Mouse (Mus musculus) layer of hippocampus, adult 2 months (tissue): ENCODE data around the gene Tmprss6. TPM values are rescaled to one million over a fixed set of nuclear protein-coding genes. Genes with fewer than 3 reads are reported as not detected.

Source experiments
- DNase-seq, 2 experiments: peaks; one replicate each; pipeline ENCODE4 v3.0.0; 2022; ENCODE audit warnings: low spot score in 2 of 2
- H3K27ac ChIP-seq: fragments of 200-600 bp; 2 replicates; pipeline ENCODE4 v1.8.1; 2022
- H3K4me3 ChIP-seq: fragments of 200-600 bp; 2 replicates; pipeline ENCODE4 v1.8.1; 2022; ENCODE audit warnings: mild to moderate bottlenecking
- CTCF ChIP-seq: fragments of 200-600 bp; conservative IDR thresholded peaks from 2 replicates; pipeline ENCODE4 v1.8.1; 2022; ENCODE audit warnings: antibody characterized with exemption, mild to moderate bottlenecking, moderate library complexity
- total RNA-seq, 2 experiments: library from RNA; stranded (reverse); gene quantifications; 2 replicates each; pipeline ENCODE4 v1.2.3; 2021

Tmprss6 gene
- total RNA-seq, 2 experiments from 2014 or later = 1.9 to 3.0 TPM

DNA sequence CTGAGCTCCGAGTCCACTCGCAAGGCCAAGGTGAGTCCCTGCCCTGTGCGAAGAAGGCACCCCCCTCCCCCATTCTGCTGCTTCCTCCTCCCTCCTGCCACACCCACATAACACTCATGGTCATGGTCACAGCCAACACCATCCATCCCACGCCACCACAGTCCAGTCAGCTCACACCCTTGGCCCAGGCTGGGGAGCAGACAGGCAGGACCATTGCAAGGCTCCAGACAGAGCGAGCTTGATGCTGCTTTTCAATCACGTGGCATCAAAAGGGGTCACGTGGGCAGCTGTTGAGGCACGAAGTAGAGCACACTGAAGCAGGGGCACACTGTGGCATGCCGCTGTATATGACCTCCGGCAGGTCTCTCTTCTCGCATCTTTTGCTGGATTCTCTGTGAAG lies 32.8 kb downstream of the Tmprss6 start:
- DNase-seq = no peak
- Histone ChIP-seq H3K27ac (peak overlapping the region; percentile 87), H3K4me3 (no peak overlapping the region)
- TF ChIP-seq CTCF = no peak

DNA sequence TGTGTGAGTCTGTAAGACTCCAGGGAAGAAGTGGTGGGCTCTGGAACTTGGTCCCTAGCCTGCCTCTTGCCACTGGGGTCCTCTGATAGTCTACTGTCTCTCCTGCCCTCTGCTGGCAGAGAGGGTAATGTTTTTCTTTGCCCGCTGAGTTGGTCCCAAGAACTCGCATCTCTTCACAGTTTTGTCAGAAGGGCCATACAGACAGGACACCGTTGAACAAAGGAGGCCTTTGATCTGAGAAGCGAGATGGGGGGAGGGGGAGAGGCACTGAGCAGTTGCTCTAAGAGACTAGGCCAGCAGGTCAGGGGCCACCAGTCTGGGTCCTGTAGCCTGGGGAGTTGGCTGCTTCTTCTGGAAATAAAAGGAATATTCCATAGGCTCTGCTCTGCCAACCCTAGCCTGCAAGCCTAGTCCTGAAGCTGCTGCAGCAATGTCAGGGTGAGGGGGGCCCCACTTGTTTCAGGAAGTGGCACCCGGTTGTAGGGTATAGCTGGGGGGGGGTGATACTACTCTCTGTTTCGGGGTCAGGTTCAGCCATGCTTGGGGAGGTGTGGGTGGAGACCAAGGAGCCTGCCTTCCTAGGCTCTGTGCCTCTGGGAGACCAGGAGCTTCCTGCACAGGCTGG lies 33.4 kb downstream of the Tmprss6 start:
- peak; percentile 46 to 66 for DNase-seq
- TF ChIP-seq CTCF = peak; percentile 84
- Histone ChIP-seq H3K27ac (peak overlapping the region; percentile 87), H3K4me3 (no peak overlapping the region)

GRCm38 (mm10) chr15:78431541-78432121 lies 36.8 kb downstream of the Tmprss6 start:
- no peak for DNase-seq
- no peak for TF ChIP-seq CTCF
- Histone ChIP-seq H3K27ac (no peak overlapping the region), H3K4me3 (no peak overlapping the region)

- no peak for DNase-seq
- no peak overlapping the region for H3K27ac ChIP-seq
- no peak overlapping the region for H3K4me3 ChIP-seq
- TF ChIP-seq CTCF = no peak
Observed at GRCm38 (mm10) chr15:78430874-78431273, 37.6 kb downstream of the Tmprss6 start.

DNA sequence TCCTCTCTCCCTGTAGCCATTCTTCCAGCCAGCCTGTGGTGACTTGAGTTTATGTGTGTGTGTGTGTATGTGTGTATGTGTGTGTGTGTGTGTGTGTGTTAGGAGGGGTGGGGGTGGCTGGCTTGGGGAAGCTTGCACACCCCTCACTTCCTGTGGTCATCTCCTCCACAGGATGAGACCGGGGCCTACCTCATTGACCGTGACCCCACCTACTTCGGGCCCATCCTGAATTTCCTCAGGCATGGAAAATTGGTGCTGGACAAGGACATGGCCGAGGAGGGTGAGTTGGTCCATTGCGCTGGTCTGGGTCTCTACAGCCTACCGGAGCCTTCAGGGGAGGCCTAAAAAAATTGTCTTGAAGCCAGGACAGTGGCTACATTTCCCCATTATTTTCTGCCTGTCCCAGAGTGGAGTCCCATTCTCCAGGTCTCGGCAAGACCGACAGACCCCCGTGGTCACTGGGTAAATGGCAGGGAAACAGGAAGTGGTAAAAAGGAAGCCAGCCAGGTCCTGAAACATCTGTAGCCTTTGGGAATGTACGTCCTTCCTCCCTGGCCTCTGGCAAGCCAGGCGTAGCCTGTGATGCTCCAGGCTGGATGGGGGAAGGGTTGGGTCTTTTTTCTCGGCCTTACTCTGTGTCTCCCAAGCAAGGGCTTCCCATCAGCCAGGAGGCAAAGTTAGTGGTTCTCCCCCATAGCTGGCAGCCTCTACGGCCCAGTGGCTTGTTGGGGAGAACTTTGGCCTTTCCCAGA lies 38.4 kb downstream of the Tmprss6 start:
- H3K27ac ChIP-seq = no peak overlapping the region; the same call in 1 of the 2 replicates
- no peak for TF ChIP-seq CTCF
- H3K4me3 ChIP-seq = peak overlapping the region; percentile 83

DNA sequence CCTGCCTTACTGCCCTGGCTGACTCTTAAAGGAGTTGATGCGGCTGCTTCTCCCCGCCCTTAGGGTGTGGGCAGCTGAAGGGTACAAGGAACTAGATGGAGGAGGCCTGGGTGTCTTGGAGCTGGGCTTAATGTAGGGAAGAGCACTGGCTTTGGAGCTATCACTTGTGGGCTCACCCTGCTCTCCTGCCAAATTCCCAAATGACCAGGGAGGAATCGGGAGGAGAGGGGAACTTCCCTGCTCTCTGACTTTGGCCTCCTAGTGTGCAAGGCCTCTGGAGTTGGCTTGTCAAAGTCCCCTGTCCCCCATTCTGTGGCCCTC lies 39.3 kb downstream of the Tmprss6 start:
- H3K27ac ChIP-seq = peak overlapping the region; percentile 98
- TF ChIP-seq CTCF = no peak
- no peak for DNase-seq

More for the DNA sequence above, 38.4 kb downstream of the Tmprss6 start:
- no peak for DNase-seq

DNA sequence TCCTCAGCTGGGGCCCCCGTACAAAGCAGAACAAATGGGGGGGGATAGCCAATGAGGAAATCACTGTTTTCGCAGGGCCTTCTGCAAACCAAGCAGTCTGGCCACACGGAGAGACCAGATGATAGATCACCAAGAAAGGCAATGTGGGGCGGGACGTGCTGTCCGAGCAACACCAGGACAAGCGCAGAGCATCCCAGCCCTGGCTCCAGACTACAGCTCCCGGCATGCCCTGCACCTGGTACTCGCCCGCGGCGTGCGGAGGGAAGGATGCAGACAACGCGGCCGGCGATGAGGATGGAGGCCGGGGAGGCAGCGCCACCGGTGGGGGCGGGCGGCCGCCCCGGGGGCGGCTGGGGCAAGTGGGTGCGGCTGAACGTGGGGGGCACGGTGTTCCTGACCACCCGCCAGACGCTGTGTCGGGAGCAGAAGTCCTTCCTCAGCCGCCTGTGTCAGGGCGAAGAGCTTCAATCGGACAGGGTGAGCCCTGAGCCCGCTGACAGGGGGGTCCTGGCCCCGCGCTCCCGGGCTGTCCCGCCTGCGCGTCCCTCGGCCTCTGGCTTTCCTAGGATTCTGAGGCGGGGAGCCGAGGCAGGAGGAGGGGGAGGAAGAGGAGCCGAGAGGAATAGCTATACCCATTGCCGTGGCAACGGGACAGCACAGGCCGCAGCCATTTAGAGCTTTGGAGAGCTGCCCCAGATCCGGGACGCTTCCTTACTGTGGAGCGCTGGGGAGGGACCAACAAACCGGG lies 39.9 kb downstream of the Tmprss6 start, which contains the start of gene Kctd17:
Gene Kctd17, plus strand, starts transcription at position 174 of the 748 bp plus-strand sequence.
- DNase-seq = peak; percentile 78 to 83
- H3K27ac ChIP-seq = peak within 1 kb of the TSS; percentile 98
- no peak for TF ChIP-seq CTCF

More for the DNA sequence above, 39.3 kb downstream of the Tmprss6 start:
- H3K4me3 ChIP-seq = peak overlapping the region; percentile 83

GRCm38 (mm10) chr15:78425230-78425629 lies 43.2 kb downstream of the Tmprss6 start:
- H3K27ac ChIP-seq = no peak overlapping the region
- no peak for DNase-seq
- peak; percentile 30; the same call in 1 of the 2 replicates for TF ChIP-seq CTCF
- no peak overlapping the region for H3K4me3 ChIP-seq

More for the DNA sequence above, 39.9 kb downstream of the Tmprss6 start, which contains the start of gene Kctd17:
- H3K4me3 ChIP-seq = peak within 1 kb of the TSS; percentile 83

DNA sequence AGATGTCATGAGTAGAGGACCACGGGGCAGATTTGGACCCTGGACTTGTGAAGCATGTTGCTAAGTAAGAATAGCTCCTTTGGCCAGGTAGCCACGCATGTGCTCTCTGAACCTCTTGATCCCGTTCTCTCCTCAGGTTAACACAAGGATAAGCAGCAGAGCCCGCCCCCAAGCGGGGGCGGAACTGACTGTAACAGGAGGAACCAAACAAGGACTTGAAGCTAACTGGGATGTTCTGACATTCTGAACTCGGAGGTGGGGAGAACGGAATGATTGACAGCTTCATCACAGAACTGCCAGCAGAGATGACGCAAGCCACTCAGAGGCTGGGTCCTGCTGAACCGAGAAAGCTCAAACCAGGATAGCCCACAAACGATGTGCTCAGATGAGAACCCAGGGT lies 43.9 kb downstream of the Tmprss6 start:
- DNase-seq = no peak
- no peak overlapping the region for H3K27ac ChIP-seq
- no peak for TF ChIP-seq CTCF
- no peak overlapping the region for H3K4me3 ChIP-seq

GRCm38 (mm10) chr15:78422046-78422956 lies 46.1 kb downstream of the Tmprss6 start:
- DNase-seq = peak; percentile 72 to 90
- peak overlapping the region; percentile 20; the same call in 1 of the 2 replicates for H3K4me3 ChIP-seq
- no peak overlapping the region for H3K27ac ChIP-seq
- peak; percentile 87 for TF ChIP-seq CTCF

GRCm38 (mm10) chr15:78420395-78420794 lies 48.0 kb downstream of the Tmprss6 start:
- TF ChIP-seq CTCF = no peak
- DNase-seq = no peak
- Histone ChIP-seq H3K4me3 (no peak overlapping the region), H3K27ac (no peak overlapping the region)

DNA sequence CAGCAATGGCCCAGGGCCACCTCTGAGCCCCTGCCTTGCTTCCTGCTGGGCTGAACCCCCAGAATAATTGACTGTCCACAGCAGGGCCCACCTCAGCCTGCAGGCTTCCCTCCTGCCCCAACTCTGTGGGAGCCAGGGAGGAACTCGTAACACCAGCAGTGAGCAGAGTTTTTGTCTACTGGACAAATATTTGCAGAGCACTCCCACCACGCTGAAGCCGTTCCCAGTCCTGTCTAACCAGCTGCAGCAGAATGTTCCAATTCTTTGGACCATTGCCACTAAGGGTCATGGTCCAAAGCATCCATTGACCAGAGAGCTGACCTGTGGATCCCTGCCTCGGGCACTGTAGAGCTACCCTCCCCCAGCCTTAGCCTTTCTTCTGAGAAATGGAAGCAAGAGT lies 51.5 kb downstream of the Tmprss6 start:
- TF ChIP-seq CTCF = no peak
- Histone ChIP-seq H3K27ac (peak overlapping the region; percentile 6; the same call in 1 of the 2 replicates), H3K4me3 (no peak overlapping the region)
- DNase-seq = no peak
